Mouse (Mus musculus) stomach, embryonic 16.5 days (tissue): ENCODE measurements around the gene Rprm. TPM values are rescaled to one million over a fixed set of nuclear protein-coding genes. Genes with fewer than 3 reads are reported as not detected.

Source experiments
- ATAC-seq: fragments of 200-750 bp; cut with Nextera tagmentation; 2 replicates; pipeline ENCODE4 v1.8.0; 2017; ENCODE audit warnings: moderate number of reproducible peaks, moderate TSS enrichment; ENCODE audit not compliant: insufficient read depth, low FRiP score
- H3K27ac ChIP-seq: fragments of 300-500 bp; sonication (generic); 2 replicates; pipeline ENCODE4 v1.5.1; 2014; ENCODE audit warnings: low read length
- H3K27me3 ChIP-seq: fragments of 300-500 bp; sonication (generic); 2 replicates; pipeline ENCODE4 v1.6.1; 2014; ENCODE audit warnings: low read length, control low read depth, mixed read lengths; ENCODE audit not compliant: control insufficient read depth, insufficient read depth
- H3K36me3 ChIP-seq: fragments of 300-500 bp; sonication (generic); 2 replicates; pipeline ENCODE4 v1.6.1; 2014; ENCODE audit warnings: low read length; ENCODE audit not compliant: control insufficient read depth, insufficient read depth
- H3K4me1 ChIP-seq: fragments of 300-500 bp; sonication (generic); 2 replicates; pipeline ENCODE4 v1.6.1; 2014; ENCODE audit warnings: low read length, control low read depth, mixed read lengths; ENCODE audit not compliant: control insufficient read depth, insufficient read depth
- H3K4me2 ChIP-seq: fragments of 300-500 bp; sonication (generic); 2 replicates; pipeline ENCODE4 v1.6.1; 2014; ENCODE audit warnings: low read depth, low read length, mixed read lengths
- H3K4me3 ChIP-seq: fragments of 300-500 bp; sonication (generic); replicated peaks from 2 replicates; pipeline ENCODE4 v1.5.1; 2014; ENCODE audit warnings: mild to moderate bottlenecking, low read length
- H3K9ac ChIP-seq: fragments of 300-500 bp; sonication (generic); 2 replicates; pipeline ENCODE4 v1.6.1; 2014; ENCODE audit warnings: low read length
- H3K9me3 ChIP-seq: fragments of 300-500 bp; sonication (generic); replicated peaks from 2 replicates; pipeline ENCODE4 v1.6.1; 2016; ENCODE audit warnings: low read length, control low read depth; ENCODE audit not compliant: control insufficient read depth
- WGBS: fragments of 180-500 bp; shearing (Covaris S2); extraction: QIAGEN DNeasy Blood & Tissue Kit; methylation state at CpG from one replicate; pipeline ENCODE4 v1.1.7; 2014; 5-methylcytosine and 5-hydroxymethylcytosine counted together
- polyA plus RNA-seq: library from polyadenylated mRNA; unstranded; fragments of >200 nt; fragmentation: Nextera tagmentation; extraction: Ambion mirVana; gene quantifications from 2 replicates; pipeline ENCODE4 v1.2.1, GENCODE M21; 2015

Rprm gene
- polyA plus RNA-seq, 1 experiment from 2014 or later, result 13.3 TPM

- H3K27ac ChIP-seq, result no peak overlapping the region
- peaks cover 15% of the 10 kb centered on the region for H3K4me1 ChIP-seq
- peak; percentile 23; the same call in 1 of the 2 replicates for ATAC-seq
- H3K4me2 ChIP-seq, result peak overlapping the region; percentile 88
- peak overlapping the region; percentile 68 for H3K9ac ChIP-seq
- peak overlapping the region; percentile 52 for H3K4me3 ChIP-seq
- peaks cover 3% of the 10 kb centered on the region for H3K27me3 ChIP-seq
- H3K36me3 ChIP-seq, result no peaks in the 10 kb centered on the region
- no peaks in the 10 kb centered on the region for H3K9me3 ChIP-seq
- 3% methylated on average over 29 of the region's 29 CpGs for WGBS
Measured at GRCm38 (mm10) chr2:54083861-54084736, 1.3 kb downstream of the Rprm start.

GRCm38 (mm10) chr2:54078961-54079360, 6.4 kb downstream of the Rprm start:
- no peak for ATAC-seq
- H3K4me3 ChIP-seq, result no peak overlapping the region
- H3K27ac ChIP-seq, result no peak overlapping the region
- no peaks in the 10 kb centered on the region for H3K9me3 ChIP-seq
- H3K4me2 ChIP-seq, result no peak overlapping the region
- H3K9ac ChIP-seq, result no peak overlapping the region
- H3K4me1 ChIP-seq, result peaks cover 4% of the 10 kb centered on the region
- 73% methylated on average over 7 of the region's 7 CpGs for whole genome bisulfite sequencing
- H3K27me3 ChIP-seq, result no peaks in the 10 kb centered on the region
- H3K36me3 ChIP-seq, result no peaks in the 10 kb centered on the region

- no peak for ATAC-seq
- no peak overlapping the region for H3K9ac ChIP-seq
- no peaks in the 10 kb centered on the region for H3K9me3 ChIP-seq
- H3K27me3 ChIP-seq, result no peaks in the 10 kb centered on the region
- no peaks in the 10 kb centered on the region for H3K4me1 ChIP-seq
- 28% methylated on average over 1 of the region's 1 CpGs for WGBS
- H3K36me3 ChIP-seq, result no peaks in the 10 kb centered on the region
- H3K4me3 ChIP-seq, result no peak overlapping the region
- no peak overlapping the region for H3K27ac ChIP-seq
- no peak overlapping the region for H3K4me2 ChIP-seq
Measured at GRCm38 (mm10) chr2:54071526-54071925, 13.8 kb downstream of the Rprm start.

- H3K27me3 ChIP-seq, result no peaks in the 10 kb centered on the region
- H3K36me3 ChIP-seq, result no peaks in the 10 kb centered on the region
- H3K9me3 ChIP-seq, result no peaks in the 10 kb centered on the region
- no peaks in the 10 kb centered on the region for H3K4me1 ChIP-seq
- H3K27ac ChIP-seq, result no peak overlapping the region
- 18% methylated on average over 1 of the region's 1 CpGs for WGBS
- no peak overlapping the region for H3K4me3 ChIP-seq
- no peak overlapping the region for H3K4me2 ChIP-seq
- no peak overlapping the region for H3K9ac ChIP-seq
- no peak for ATAC-seq
Measured at GRCm38 (mm10) chr2:54062421-54062820, 22.9 kb downstream of the Rprm start.

GRCm38 (mm10) chr2:54061039-54061438, 24.3 kb downstream of the Rprm start:
- ATAC-seq, result no peak
- no peaks in the 10 kb centered on the region for H3K9me3 ChIP-seq
- no peaks in the 10 kb centered on the region for H3K27me3 ChIP-seq
- H3K36me3 ChIP-seq, result no peaks in the 10 kb centered on the region
- H3K27ac ChIP-seq, result no peak overlapping the region
- H3K4me2 ChIP-seq, result no peak overlapping the region
- no peak overlapping the region for H3K9ac ChIP-seq
- no peaks in the 10 kb centered on the region for H3K4me1 ChIP-seq
- no peak overlapping the region for H3K4me3 ChIP-seq
